Mouse (Mus musculus) spleen, adult 10 weeks (tissue): ENCODE measurements around the gene Sdcbp2. TPM values are rescaled to one million over a fixed set of nuclear protein-coding genes. Genes with fewer than 3 reads are reported as not detected.

Source experiments
- polyA plus RNA-seq: library from polyadenylated mRNA; stranded (reverse); fragments of 350-450 nt; fragmentation: Illumina TruSeq; extraction: RNeasy Lipid Tissue Mini Kit (QIAGEN cat#74804); gene quantifications from one replicate; pipeline ENCODE4 v1.2.3, GENCODE M21; 2015; ENCODE audit warnings: low replicate concordance; ENCODE audit not compliant: insufficient read depth

Sdcbp2 gene
- polyA plus RNA-seq: 2.3 TPM

GRCm38 (mm10) chr2:151571873-151572700 lies at the start of gene Sdcbp2:
TSS of gene Sdcbp2 (plus strand) at chr2:151572622.

DNA sequence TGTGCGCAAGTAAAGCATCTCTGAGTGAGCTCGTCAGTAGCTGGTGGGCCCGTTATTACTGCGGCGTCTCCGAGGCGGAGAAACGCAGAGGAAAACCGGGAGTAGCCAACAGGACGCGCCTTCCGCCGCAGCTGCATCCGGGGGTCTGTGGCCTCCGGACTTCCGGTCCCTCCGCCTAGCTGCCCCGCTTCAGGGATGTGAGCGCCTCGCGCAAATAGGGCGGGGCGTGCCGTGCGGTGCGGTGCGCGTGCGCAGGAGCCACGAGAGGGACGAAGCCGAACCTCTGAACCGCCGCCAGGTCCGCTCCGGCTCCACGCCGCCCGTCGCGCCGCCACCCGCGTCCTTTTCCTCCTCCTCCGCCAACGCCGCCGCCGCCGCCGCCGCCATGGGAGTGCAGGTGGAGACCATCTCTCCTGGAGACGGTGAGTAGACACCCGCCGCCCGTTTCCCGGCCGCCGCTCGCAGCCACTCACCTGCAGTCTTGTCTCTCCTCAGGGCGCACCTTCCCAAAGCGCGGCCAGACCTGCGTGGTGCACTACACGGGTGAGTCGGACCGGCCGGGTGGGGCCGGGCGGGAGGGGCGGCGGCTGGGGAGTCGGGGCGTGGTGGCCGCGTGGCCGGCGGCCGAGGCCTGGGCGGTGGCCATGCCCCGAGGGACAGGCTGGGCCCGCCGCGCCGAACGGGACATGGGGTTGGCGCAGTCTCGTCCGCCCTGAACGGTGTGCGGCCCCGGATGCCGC lies 29.9 kb upstream of the Sdcbp2 start, which contains the start of gene Fkbp1a:
Fkbp1a (plus strand) TSS at position 161 of the 740 bp plus-strand sequence.

DNA sequence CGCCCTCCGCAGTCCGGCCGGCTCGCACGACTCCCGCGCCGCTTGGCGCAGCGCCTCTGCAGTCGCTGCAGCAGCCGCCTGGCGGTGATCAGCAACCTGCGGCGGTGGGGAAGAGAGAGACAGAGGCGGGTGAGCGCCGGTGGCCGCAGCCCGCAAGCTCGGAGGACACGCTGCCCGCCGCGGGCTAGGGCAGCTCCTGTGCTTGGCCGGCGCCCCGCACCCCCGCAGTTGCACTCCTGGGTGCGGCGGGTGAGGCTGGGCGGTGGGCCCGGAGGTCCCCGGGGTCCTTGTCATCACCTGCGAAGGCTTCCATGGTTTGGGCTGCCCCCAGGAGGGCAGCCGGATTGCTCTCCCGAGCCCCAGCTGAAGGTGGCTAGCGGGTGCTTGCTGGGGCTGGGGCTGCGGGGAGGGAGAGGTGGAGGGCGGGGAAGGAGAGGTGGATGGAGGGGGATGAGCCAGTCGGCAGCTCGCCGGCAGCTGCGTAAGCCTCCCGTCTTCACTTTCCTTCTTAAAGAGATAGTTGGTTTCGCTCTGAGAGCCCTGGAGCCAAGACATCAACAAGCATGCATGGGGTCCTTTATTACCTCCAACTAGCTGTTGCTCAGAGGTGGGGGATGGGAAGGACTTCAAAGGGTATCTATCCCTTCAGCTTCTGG lies 59.9 kb downstream of the Sdcbp2 start, which contains the start of gene Snph:
Snph (minus strand) TSS at position 435 of the 656 bp plus-strand sequence.

Other genes starting within 250 kb of the Sdcbp2 start
- gene 4921509C19Rik, start 96.5 kb upstream of the Sdcbp2 start, polyA plus RNA-seq: not detected
- 102 TPM for gene Nsfl1c, start 78.4 kb upstream of the Sdcbp2 start, polyA plus RNA-seq
- 140 TPM for gene Fkbp1a, start 30.1 kb upstream of the Sdcbp2 start, polyA plus RNA-seq
- 0.22 TPM for gene Snph, start 60.0 kb downstream of the Sdcbp2 start, polyA plus RNA-seq
- not detected for gene Rad21l, start 95.9 kb downstream of the Sdcbp2 start, polyA plus RNA-seq
- not detected for gene Tmem74b, start 129.4 kb downstream of the Sdcbp2 start, polyA plus RNA-seq
- 27.8 TPM for gene Psmf1, start 171.6 kb downstream of the Sdcbp2 start, polyA plus RNA-seq